Mouse (Mus musculus) embryo, embryonic 10 days (tissue): ENCODE results near the gene Crot.
"Not testable (repeated sequence)": the region's sequence is repeated elsewhere in the genome, so short reads cannot be mapped to it uniquely, and the experiment has no call there.

ENCODE experiments used
- DNase-seq: peaks from one replicate; pipeline ENCODE4 v3.0.0-alpha.2; 2015; ENCODE audit warnings: low spot score

Gene Crot

DNA sequence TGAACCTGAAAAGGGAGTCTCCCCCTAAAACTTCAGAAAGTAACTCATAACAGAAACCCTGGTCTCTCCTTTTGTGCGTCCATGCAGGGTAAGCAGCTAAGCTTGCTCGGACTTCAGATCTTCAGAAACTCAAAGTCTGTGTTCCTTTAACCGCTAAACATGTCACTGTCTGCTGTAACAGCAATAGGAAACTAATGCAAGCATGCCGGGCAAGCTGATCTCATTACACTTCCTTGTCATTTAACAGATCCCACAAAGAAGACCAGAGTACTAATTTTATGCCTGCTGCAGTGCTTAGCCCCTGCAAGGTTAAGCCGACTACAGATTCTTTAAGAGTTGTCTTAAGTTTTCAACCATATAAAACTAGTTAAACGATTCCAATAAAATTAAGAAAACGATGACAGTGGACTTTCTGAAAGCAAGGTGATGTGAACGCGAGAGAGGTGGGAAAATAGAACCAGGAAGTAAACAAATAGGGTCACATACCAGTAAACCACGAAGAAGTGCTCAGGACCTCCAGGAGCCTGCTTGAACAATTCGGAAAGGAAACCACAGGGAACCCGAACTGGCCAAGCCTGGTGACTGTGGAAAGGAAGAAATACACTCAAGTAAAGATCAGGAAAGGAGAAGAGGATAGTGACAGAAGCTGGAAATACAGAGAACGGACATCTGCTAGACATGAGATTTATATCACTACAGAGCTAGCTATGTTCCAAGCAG lies 998 bp downstream of the Crot start:
- peak; percentile 10 for DNase-seq

DNA sequence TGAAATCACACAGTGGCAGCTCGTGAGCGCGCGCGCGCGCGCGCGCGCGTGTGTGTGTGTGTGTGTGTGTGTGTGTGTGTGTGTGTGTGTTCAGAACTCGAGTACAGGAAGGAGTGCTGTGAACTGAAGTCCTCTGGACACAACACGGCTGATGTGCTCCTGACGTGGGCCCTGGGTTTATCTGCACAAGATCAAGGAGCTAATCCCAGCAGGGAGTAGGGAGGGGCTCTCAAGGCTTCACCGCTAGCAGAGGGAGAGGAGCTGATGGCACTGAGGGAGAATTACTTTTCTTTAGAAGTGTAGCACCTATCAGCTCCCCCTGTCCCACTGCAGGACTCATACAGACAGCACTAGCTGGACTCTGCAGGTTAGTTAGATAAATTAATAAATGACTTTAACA lies 5.5 kb downstream of the Crot start:
- DNase-seq, result no peak

GRCm38 (mm10) chr5:8990526-8990925 lies 6.6 kb downstream of the Crot start:
- no peak for DNase-seq

GRCm38 (mm10) chr5:8987925-8988324 lies 9.2 kb downstream of the Crot start:
- DNase-seq, result no peak

GRCm38 (mm10) chr5:8985470-8985869 lies 11.7 kb downstream of the Crot start:
- no peak for DNase-seq

- no peak for DNase-seq
These were observed 22.4 kb downstream of the Crot start for GRCm38 (mm10) chr5:8974721-8975120.

DNA sequence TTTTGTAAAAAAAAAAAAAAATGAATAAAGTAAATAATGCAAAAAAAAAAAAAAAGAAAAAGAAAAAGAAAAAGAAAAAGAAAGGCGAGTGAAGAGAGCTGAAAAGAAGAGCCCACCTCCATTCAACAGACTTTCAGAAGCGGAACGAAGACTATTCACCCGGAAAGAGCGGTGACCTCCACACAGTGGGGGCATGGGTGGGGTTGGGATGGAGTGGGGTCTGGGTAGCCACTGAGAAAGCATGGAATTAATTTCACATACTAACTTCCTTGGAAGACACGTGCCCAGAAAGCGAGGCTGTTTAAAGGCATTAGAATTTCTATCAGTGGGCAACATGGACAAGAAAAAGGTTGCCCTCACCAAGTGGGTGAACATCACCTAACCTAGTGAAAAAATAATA lies 24.8 kb downstream of the Crot start:
- peak; percentile 31 for DNase-seq

- DNase-seq, result no peak
These were observed 26.4 kb downstream of the Crot start for GRCm38 (mm10) chr5:8970694-8971093.

GRCm38 (mm10) chr5:8964487-8964886 lies 32.6 kb downstream of the Crot start:
- DNase-seq, result no peak

DNA sequence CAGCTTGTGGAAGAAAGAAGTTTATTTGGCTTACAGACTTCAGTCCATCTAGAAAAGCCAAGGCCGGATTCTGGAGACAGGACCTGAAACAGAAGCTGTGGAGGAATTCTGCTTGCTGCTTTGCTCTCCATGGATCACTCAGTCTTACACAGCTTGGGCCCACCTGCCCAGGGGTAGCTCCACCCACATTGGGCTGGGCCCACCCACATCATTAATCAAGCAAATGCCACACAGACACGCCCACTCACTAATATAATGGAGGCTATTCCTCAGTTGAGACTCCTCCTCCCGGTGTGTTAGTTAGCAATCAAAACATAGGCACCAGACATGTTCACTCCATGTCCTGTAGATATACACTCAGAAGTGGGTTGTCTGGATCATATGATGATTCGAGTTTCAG lies 36.6 kb downstream of the Crot start:
- no peak for DNase-seq

DNA sequence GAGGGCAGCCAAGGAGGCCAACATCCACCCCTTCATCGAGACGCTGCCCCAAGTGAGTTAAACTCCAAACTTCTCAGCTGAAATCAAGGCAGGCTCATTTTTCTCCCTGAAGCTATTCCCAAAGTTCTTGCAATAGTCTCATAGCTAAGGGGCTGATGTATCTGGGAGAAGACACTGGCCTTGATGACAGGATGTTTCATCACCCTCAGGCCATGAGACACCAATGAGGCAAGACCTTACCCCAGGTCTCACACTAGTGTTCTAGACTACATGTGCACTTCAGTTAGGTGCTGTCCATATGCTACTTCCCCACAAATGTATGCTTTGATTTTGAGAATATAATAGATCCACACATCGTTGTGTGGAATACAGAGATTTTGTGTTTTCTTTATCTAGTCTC lies 41.6 kb downstream of the Crot start:
- no peak for DNase-seq

DNA sequence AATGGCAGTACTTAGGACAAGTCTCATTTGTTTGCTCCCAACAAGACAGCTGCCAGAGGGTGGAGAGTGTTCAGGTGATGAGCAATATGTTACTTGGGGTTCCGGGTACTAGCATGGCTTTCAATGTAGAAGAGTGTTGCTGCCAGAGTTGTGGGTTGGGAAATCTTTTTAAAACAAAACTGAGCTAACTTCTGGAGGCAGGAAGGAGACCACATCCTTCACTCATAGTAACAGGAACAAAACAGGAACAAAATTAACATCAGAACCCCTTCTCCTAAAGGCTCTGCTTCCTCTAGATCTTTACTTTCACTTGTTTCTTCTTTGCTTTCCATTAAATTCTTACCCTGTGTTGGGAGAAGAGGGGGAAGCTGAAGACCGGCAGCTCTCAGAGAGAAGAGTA lies 43.5 kb downstream of the Crot start:
- no peak for DNase-seq

DNA sequence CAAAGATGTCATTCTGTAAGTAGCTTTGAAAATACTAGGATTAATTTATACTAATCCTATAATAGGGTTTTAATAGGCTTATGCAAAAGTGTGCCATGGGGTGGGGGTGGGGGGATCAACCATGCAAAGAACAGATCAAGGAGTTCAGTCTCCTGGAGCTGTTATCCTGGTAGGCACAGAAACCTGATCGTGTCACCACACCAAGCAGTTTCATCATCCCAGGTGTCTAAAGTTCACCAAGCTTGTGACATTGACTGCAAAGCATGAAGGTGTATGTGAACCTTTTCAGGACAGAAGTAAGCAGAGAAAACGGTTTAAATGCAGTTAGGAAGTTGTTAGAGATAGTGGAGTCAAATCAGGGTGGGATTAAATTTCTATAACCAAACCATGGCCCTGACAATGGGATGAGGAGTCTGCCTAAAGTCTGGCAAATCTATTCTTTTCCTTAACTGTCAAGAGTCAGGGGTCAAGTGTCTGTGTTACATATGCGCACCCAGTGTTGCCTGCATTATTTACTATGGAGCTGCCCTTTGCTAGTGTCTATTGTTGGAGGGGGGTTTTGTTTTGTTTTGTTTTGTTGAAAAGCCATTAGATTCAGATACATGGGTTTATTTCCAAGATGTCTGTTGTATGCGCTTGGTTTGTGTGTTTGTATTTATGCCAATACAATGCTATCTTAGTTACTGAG lies 49.6 kb downstream of the Crot start:
- DNase-seq, result no peak

DNA sequence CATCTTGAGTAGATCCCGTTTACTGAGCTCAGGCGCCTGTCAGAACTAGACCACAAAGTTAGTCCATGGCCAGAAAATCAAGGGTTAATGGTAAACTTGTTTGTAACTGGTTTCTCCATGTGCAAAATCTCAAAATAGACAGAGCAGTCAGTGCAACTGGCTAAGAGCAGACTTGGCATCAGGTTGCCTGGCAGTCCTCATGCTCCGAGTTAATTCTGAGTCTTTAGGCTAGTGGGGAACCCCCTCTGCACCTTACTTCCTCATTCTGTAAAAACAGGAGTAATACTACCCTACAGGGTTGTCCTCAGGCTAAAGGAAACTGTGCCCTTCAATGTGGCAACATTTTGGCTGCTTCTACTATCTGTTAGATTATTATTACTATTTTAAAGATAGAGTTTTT lies 53.3 kb downstream of the Crot start:
- DNase-seq, result no peak

GRCm38 (mm10) chr5:8941266-8941665 lies 55.9 kb downstream of the Crot start:
- not testable (repeated sequence) for DNase-seq

DNA sequence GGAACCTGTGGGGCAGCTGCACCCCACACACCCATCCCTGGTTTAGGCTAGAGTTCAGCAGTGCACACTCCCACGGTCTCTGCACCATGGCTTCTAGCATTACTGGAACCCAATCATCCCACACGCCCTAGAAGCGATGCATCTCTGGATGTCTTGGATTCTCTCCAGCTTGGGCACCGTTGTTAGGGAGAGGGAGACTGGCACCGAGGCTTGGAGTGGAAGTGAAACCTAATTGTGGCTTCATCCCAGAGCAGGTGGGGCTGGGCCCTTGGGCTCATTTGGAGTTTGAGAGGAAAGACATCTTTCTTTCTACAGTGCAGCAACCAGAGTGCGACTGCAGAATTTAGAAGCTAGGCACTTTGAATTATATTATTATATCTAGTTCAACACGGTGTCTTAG lies 59.2 kb downstream of the Crot start:
- DNase-seq, result no peak

DNA sequence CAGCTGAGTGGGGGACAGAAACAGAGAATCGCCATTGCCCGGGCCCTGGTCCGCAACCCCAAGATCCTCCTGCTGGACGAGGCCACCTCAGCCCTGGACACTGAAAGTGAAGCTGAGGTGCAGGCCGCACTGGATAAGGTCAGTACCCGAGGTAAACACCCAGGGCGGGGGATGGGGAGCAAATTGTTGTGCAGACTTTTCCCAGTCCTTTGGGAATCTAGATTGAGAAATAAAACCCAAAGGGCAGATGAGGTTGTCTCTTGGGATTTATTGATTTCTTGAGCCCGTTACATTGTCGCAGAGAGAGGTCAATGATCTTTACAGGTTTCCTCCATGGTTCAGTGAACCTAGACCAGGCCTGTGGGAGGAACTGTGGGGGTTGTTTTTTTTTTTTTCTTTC lies 68.7 kb downstream of the Crot start:
- DNase-seq, result no peak

- no peak for DNase-seq
These were observed 80.1 kb downstream of the Crot start for GRCm38 (mm10) chr5:8917069-8917468.

DNA sequence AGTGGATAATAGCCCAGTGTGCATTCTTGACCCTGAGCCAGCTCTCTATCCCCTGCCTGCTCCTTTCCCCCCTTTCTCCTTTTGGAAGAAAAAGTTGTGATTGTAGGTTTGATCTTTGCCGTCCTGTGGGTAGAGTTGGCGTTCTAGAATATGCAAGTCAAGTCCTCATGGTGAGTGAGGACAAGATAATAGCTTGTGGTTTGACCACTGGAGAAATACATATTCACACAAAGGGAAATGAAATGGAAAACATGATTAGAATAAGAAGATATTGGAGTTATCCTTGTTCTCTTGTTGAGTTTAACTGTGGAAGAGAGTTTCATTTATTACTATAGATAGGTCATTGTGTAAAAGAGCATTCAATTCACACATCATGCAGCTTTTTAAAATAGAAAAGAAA lies 80.7 kb downstream of the Crot start:
- DNase-seq, result no peak
